Mouse (Mus musculus): ENCODE measurements around the gene Aldh1a3. TPM values are rescaled to one million over a fixed set of nuclear protein-coding genes. Genes with fewer than 3 reads are reported as not detected.

Aldh1a3 gene
- polyA plus RNA-seq, 1 experiment from 2014 or later, result 38.6 TPM

DNA sequence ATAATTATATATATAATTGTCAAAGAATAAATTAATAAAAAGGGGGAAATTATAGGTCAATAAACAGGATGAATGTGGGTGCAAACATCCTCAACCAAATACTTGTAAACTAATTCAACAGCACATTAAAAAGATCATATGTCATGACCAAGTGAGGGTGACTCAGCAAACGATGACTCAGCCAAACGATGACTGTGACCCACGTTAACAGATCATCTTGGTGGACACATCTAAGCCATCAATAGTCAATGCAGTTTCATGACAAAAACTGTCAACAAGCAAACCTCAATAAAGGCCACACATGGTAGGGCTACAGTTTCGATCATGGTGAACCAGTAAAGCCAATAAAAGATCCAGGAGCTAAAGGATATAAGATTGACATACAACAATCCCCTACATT lies 68.3 kb downstream of the Aldh1a3 start:
- Histone ChIP-seq H3K4me3 (ENCODE audit: low read depth, low read length) (no peak overlapping the region), H3K4me2 (ENCODE audit: low read depth, low read length) (no peak overlapping the region), H3K9ac (replicated peaks; ENCODE audit: low read length) (no peak overlapping the region), H3K27ac (replicated peaks; ENCODE audit: low read depth, low read length) (no peak overlapping the region), H3K4me1 (ENCODE audit: control insufficient read depth, insufficient read depth, low read length) (no peaks in the 10 kb centered on the region), H3K36me3 (replicated peaks; ENCODE audit: control insufficient read depth, insufficient read depth, low read depth, low read length) (no peaks in the 10 kb centered on the region), H3K9me3 (replicated peaks; ENCODE audit: control insufficient read depth, low read length) (no peaks in the 10 kb centered on the region), H3K27me3 (ENCODE audit: control insufficient read depth, insufficient read depth, low read length) (no peaks in the 10 kb centered on the region)
- ATAC-seq (replicated peaks; ENCODE audit: insufficient number of reproducible peaks, low FRiP score, low TSS enrichment, low read depth), result no peak
- DNase-seq (ENCODE audit: low spot score), result no peak
- 92% methylated on average over 4 of the region's 4 CpGs for WGBS

DNA sequence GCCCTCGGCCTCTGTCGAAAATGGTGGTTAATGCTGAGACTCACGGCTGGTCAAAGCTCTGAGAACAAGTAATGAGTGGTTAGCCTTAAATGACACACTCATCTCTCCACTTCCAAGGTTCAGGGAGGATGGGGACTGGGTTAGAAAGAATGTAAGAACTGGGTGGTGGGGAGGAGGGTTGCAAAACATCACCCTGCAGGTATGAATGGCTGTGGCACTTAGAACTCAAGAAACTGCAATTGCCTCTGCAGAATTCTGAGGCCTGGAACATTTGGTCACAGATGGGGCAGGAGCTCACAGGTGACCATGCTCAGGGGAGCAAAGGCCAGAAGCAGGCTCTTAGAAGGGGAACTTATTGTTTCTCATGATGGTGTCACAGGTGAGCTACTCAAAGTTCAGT lies 68.9 kb downstream of the Aldh1a3 start:
- H3K36me3 ChIP-seq (replicated peaks; ENCODE audit: control insufficient read depth, insufficient read depth, low read depth, low read length), result no peaks in the 10 kb centered on the region
- no peak overlapping the region for H3K4me2 ChIP-seq (ENCODE audit: low read depth, low read length)
- 85% methylated on average over 3 of the region's 3 CpGs for WGBS
- H3K27me3 ChIP-seq (ENCODE audit: control insufficient read depth, insufficient read depth, low read length), result no peaks in the 10 kb centered on the region
- no peak overlapping the region for H3K9ac ChIP-seq (replicated peaks; ENCODE audit: low read length)
- H3K27ac ChIP-seq (replicated peaks; ENCODE audit: low read depth, low read length), result no peak overlapping the region
- H3K9me3 ChIP-seq (replicated peaks; ENCODE audit: control insufficient read depth, low read length), result no peaks in the 10 kb centered on the region
- DNase-seq (ENCODE audit: low spot score) (no peak), ATAC-seq (replicated peaks; ENCODE audit: insufficient number of reproducible peaks, low FRiP score, low TSS enrichment, low read depth) (no peak)
- no peak overlapping the region for H3K4me3 ChIP-seq (ENCODE audit: low read depth, low read length)
- no peaks in the 10 kb centered on the region for H3K4me1 ChIP-seq (ENCODE audit: control insufficient read depth, insufficient read depth, low read length)

DNA sequence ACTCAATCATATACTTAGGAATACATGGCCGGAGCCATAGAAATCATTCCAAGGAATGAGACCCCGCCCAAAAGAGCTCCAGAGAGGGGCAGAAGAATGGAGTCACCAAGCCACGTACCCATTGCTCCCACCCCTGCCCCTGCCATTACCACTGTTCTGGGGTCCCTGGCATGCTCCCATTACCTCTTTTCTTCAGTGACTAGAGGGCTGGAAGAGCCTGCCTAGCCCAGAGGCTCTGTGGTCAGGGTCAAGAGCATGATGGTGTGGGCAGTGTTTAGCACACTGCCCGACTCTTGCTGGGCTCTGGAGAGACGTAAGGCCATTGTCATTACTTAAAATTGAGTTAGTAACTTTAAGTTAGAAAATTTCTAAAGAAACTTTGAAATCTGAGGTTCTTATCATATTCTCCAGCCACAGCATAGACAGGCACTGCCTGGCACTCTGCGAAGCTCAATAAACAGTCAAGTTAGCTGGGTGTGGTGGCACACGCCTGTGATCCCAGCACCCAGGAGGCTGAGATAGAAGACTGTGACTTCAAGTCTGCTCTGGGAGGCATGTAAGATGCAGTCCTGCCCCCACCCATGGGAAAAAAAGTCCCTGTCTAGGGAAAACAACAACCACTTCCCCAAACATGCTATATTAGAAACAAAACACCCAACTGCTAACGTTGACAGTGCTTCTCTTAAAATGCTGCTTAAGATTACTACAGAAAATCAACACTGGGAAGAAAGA lies 71.4 kb downstream of the Aldh1a3 start:
- Histone ChIP-seq H3K9ac (replicated peaks; ENCODE audit: low read length) (no peak overlapping the region), H3K4me3 (ENCODE audit: low read depth, low read length) (no peak overlapping the region), H3K4me2 (ENCODE audit: low read depth, low read length) (no peak overlapping the region), H3K27ac (replicated peaks; ENCODE audit: low read depth, low read length) (no peak overlapping the region), H3K4me1 (ENCODE audit: control insufficient read depth, insufficient read depth, low read length) (no peaks in the 10 kb centered on the region), H3K27me3 (ENCODE audit: control insufficient read depth, insufficient read depth, low read length) (no peaks in the 10 kb centered on the region), H3K9me3 (replicated peaks; ENCODE audit: control insufficient read depth, low read length) (no peaks in the 10 kb centered on the region), H3K36me3 (replicated peaks; ENCODE audit: control insufficient read depth, insufficient read depth, low read depth, low read length) (no peaks in the 10 kb centered on the region)
- ATAC-seq (replicated peaks; ENCODE audit: insufficient number of reproducible peaks, low FRiP score, low TSS enrichment, low read depth) (no peak), DNase-seq (ENCODE audit: low spot score) (no peak)
- 85% methylated on average over 8 of the region's 8 CpGs for WGBS

DNA sequence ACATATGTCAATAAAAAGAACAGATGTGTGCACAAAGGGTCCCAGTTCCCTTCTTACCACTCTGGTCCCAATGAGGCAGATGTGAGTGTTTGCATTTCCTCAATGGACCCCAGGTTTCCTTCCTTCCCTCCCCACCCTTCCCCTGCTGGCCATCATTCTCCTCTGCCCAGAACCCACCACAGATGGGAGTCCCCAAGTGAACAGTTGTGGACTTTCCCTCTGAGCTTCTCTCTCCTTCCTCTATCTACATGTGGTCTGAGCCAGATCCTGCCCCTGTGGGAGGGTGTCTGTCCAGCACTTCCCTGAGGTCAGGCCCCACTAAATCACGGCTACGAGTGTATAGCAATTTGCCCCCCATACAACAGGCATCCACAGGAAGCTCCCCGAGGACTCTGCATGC lies 72.4 kb downstream of the Aldh1a3 start:
- Histone ChIP-seq H3K4me2 (ENCODE audit: low read depth, low read length) (no peak overlapping the region), H3K27ac (replicated peaks; ENCODE audit: low read depth, low read length) (no peak overlapping the region), H3K4me1 (ENCODE audit: control insufficient read depth, insufficient read depth, low read length) (no peaks in the 10 kb centered on the region), H3K27me3 (ENCODE audit: control insufficient read depth, insufficient read depth, low read length) (no peaks in the 10 kb centered on the region), H3K9me3 (replicated peaks; ENCODE audit: control insufficient read depth, low read length) (no peaks in the 10 kb centered on the region), H3K4me3 (ENCODE audit: low read depth, low read length) (no peak overlapping the region), H3K9ac (replicated peaks; ENCODE audit: low read length) (no peak overlapping the region), H3K36me3 (replicated peaks; ENCODE audit: control insufficient read depth, insufficient read depth, low read depth, low read length) (no peaks in the 10 kb centered on the region)
- DNase-seq (ENCODE audit: low spot score) (no peak), ATAC-seq (replicated peaks; ENCODE audit: insufficient number of reproducible peaks, low FRiP score, low TSS enrichment, low read depth) (no peak)
- WGBS, result 54% methylated on average over 3 of the region's 3 CpGs

GRCm38 (mm10) chr7:66351074-66351473 lies 76.2 kb downstream of the Aldh1a3 start:
- H3K27me3 ChIP-seq (ENCODE audit: control insufficient read depth, insufficient read depth, low read length), result no peaks in the 10 kb centered on the region
- no peak overlapping the region for H3K9ac ChIP-seq (replicated peaks; ENCODE audit: low read length)
- no peak for DNase-seq (ENCODE audit: low spot score)
- no peak overlapping the region for H3K4me2 ChIP-seq (ENCODE audit: low read depth, low read length)
- no peak overlapping the region for H3K27ac ChIP-seq (replicated peaks; ENCODE audit: low read depth, low read length)
- H3K36me3 ChIP-seq (replicated peaks; ENCODE audit: control insufficient read depth, insufficient read depth, low read depth, low read length), result no peaks in the 10 kb centered on the region
- no peaks in the 10 kb centered on the region for H3K4me1 ChIP-seq (ENCODE audit: control insufficient read depth, insufficient read depth, low read length)
- 89% methylated on average over 4 of the region's 4 CpGs for WGBS
- no peak for ATAC-seq (replicated peaks; ENCODE audit: insufficient number of reproducible peaks, low FRiP score, low TSS enrichment, low read depth)
- H3K9me3 ChIP-seq (replicated peaks; ENCODE audit: control insufficient read depth, low read length), result no peaks in the 10 kb centered on the region
- no peak overlapping the region for H3K4me3 ChIP-seq (ENCODE audit: low read depth, low read length)

DNA sequence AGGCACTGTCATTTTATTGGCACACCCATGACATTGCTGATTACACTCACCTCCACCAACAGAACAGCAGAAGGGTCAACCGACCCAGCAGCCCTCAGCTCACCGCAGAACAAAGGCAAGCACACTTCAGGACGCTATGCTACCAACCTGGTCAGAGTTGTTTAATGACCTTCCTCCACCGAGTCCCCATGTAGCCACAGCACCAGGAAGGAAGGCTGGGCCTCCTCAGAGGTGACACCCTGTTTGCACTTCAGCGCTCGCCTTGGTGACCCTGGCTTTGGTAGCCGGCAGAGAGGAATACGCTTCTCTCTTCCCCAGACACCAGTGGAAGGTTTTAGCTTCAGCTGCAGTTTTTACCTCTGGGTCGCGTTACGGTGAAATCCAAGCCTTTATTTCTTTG lies 77.6 kb downstream of the Aldh1a3 start:
- no peak overlapping the region for H3K4me3 ChIP-seq (ENCODE audit: low read depth, low read length)
- WGBS, result 66% methylated on average over 11 of the region's 11 CpGs
- DNase-seq (ENCODE audit: low spot score), result no peak
- H3K9me3 ChIP-seq (replicated peaks; ENCODE audit: control insufficient read depth, low read length), result no peaks in the 10 kb centered on the region
- no peak for ATAC-seq (replicated peaks; ENCODE audit: insufficient number of reproducible peaks, low FRiP score, low TSS enrichment, low read depth)
- H3K36me3 ChIP-seq (replicated peaks; ENCODE audit: control insufficient read depth, insufficient read depth, low read depth, low read length), result no peaks in the 10 kb centered on the region
- H3K4me2 ChIP-seq (ENCODE audit: low read depth, low read length), result no peak overlapping the region
- no peaks in the 10 kb centered on the region for H3K27me3 ChIP-seq (ENCODE audit: control insufficient read depth, insufficient read depth, low read length)
- H3K4me1 ChIP-seq (ENCODE audit: control insufficient read depth, insufficient read depth, low read length), result no peaks in the 10 kb centered on the region
- no peak overlapping the region for H3K9ac ChIP-seq (replicated peaks; ENCODE audit: low read length)
- H3K27ac ChIP-seq (replicated peaks; ENCODE audit: low read depth, low read length), result no peak overlapping the region

DNA sequence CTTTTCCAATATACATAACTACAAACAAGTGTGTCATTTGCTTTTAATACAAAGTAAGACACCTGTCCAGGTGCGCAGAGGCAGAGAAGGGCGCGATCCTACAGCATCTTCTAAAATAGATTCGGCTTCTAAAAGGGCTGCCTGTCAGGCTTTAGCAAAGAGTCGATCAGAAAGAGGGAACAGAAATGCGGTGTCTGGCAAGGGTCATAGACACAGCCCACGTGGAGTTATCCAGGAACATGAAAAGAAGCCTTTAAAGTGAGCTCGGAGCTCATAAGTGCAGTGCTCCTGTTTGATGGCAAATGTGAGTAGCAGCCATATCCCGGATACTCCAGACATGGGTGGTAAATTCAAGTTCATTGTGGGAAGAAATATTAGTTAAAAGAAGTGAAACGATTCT lies 78.7 kb downstream of the Aldh1a3 start:
- Histone ChIP-seq H3K4me3 (ENCODE audit: low read depth, low read length) (no peak overlapping the region), H3K9me3 (replicated peaks; ENCODE audit: control insufficient read depth, low read length) (no peaks in the 10 kb centered on the region), H3K27ac (replicated peaks; ENCODE audit: low read depth, low read length) (no peak overlapping the region), H3K9ac (replicated peaks; ENCODE audit: low read length) (no peak overlapping the region), H3K27me3 (ENCODE audit: control insufficient read depth, insufficient read depth, low read length) (no peaks in the 10 kb centered on the region), H3K4me1 (ENCODE audit: control insufficient read depth, insufficient read depth, low read length) (no peaks in the 10 kb centered on the region), H3K36me3 (replicated peaks; ENCODE audit: control insufficient read depth, insufficient read depth, low read depth, low read length) (no peaks in the 10 kb centered on the region), H3K4me2 (ENCODE audit: low read depth, low read length) (no peak overlapping the region)
- DNase-seq (ENCODE audit: low spot score), result no peak
- 88% methylated on average over 10 of the region's 10 CpGs for WGBS
- no peak for ATAC-seq (replicated peaks; ENCODE audit: insufficient number of reproducible peaks, low FRiP score, low TSS enrichment, low read depth)

- WGBS, result 55% methylated on average over 9 of the region's 9 CpGs
- no peak overlapping the region for H3K27ac ChIP-seq (replicated peaks; ENCODE audit: low read depth, low read length)
- no peak; the same call in 1 of the 2 replicates for ATAC-seq (replicated peaks; ENCODE audit: insufficient number of reproducible peaks, low FRiP score, low TSS enrichment, low read depth)
Measured at GRCm38 (mm10) chr7:66346959-66347663, 80.2 kb downstream of the Aldh1a3 start.

More at GRCm38 (mm10) chr7:66346959-66347663, 80.2 kb downstream of the Aldh1a3 start:
- no peaks in the 10 kb centered on the region for H3K36me3 ChIP-seq (replicated peaks; ENCODE audit: control insufficient read depth, insufficient read depth, low read depth, low read length)
- no peaks in the 10 kb centered on the region for H3K4me1 ChIP-seq (ENCODE audit: control insufficient read depth, insufficient read depth, low read length)
- no peak overlapping the region for H3K9ac ChIP-seq (replicated peaks; ENCODE audit: low read length)
- H3K27me3 ChIP-seq (ENCODE audit: control insufficient read depth, insufficient read depth, low read length), result no peaks in the 10 kb centered on the region
- no peak for DNase-seq (ENCODE audit: low spot score)
- no peak overlapping the region for H3K4me3 ChIP-seq (ENCODE audit: low read depth, low read length)
- H3K4me2 ChIP-seq (ENCODE audit: low read depth, low read length), result no peak overlapping the region
- no peaks in the 10 kb centered on the region for H3K9me3 ChIP-seq (replicated peaks; ENCODE audit: control insufficient read depth, low read length)
